Mouse (Mus musculus) layer of hippocampus, adult 9-10 months (tissue): ENCODE data around the gene Cfap61.

Experiments
- DNase-seq: peaks from one replicate; pipeline ENCODE4 v3.0.0; 2022; ENCODE audit warnings: low spot score

Cfap61 gene

GRCm38 (mm10) chr2:146257609-146258008 lies 323.0 kb downstream of the Cfap61 start:
- DNase-seq: no peak

- no peak for DNase-seq
These were observed 324.3 kb downstream of the Cfap61 start for GRCm38 (mm10) chr2:146258736-146259469.

- no peak for DNase-seq
These were observed 325.4 kb downstream of the Cfap61 start for GRCm38 (mm10) chr2:146259787-146260560.

- DNase-seq: no peak
These were observed 326.6 kb downstream of the Cfap61 start for GRCm38 (mm10) chr2:146261146-146261545.

GRCm38 (mm10) chr2:146262215-146262614 lies 327.6 kb downstream of the Cfap61 start:
- no peak for DNase-seq

GRCm38 (mm10) chr2:146262966-146263365 lies 328.4 kb downstream of the Cfap61 start:
- DNase-seq: no peak
